Mouse (Mus musculus) intestine, postnatal 0 days (tissue): Measurements from ENCODE around the gene Spi1. TPM values are rescaled to one million over a fixed set of nuclear protein-coding genes. Genes with fewer than 3 reads are reported as not detected.
A peak's percentile ranks its signal among the peaks of the same experiment; 100 is the strongest.

Experiments used
- ATAC-seq: fragments of 200-750 bp; cut with Nextera tagmentation; 2 replicates; pipeline ENCODE4 v1.8.0; 2017; ENCODE audit warnings: mild to moderate bottlenecking, moderate TSS enrichment, moderate library complexity
- H3K27ac ChIP-seq: fragments of 300-500 bp; sonication (generic); 2 replicates; pipeline ENCODE4 v1.5.1; 2014; ENCODE audit warnings: mild to moderate bottlenecking, low read depth, low read length, moderate library complexity
- H3K27me3 ChIP-seq: fragments of 300-500 bp; sonication (generic); replicated peaks from 2 replicates; pipeline ENCODE4 v1.6.1; 2014; ENCODE audit warnings: low read length, mixed read lengths; ENCODE audit not compliant: control insufficient read depth, insufficient read depth
- H3K36me3 ChIP-seq: fragments of 300-500 bp; sonication (generic); 2 replicates; pipeline ENCODE4 v1.6.1; 2014; ENCODE audit warnings: mild to moderate bottlenecking, moderate library complexity; ENCODE audit not compliant: control insufficient read depth, insufficient read depth
- H3K4me1 ChIP-seq: fragments of 300-500 bp; sonication (generic); replicated peaks from 2 replicates; pipeline ENCODE4 v1.6.1; 2014; ENCODE audit warnings: antibody characterized with exemption, low read length, mixed read lengths; ENCODE audit not compliant: control insufficient read depth, insufficient read depth
- H3K4me2 ChIP-seq: fragments of 300-500 bp; sonication (generic); replicated peaks from 2 replicates; pipeline ENCODE4 v1.6.1; 2014; ENCODE audit warnings: low read depth, mild to moderate bottlenecking, moderate library complexity
- H3K4me3 ChIP-seq: fragments of 300-500 bp; sonication (generic); 2 replicates; pipeline ENCODE4 v1.5.1; 2014; ENCODE audit warnings: low read depth, low read length
- H3K9ac ChIP-seq: fragments of 300-500 bp; sonication (generic); 2 replicates; pipeline ENCODE4 v1.6.1; 2014; ENCODE audit warnings: mild to moderate bottlenecking, low read depth, low read length
- H3K9me3 ChIP-seq: fragments of 300-500 bp; sonication (generic); 2 replicates; pipeline ENCODE4 v1.6.1; 2016; ENCODE audit warnings: mixed run types; ENCODE audit not compliant: control insufficient read depth
- CTCF ChIP-seq: sonication (generic); IDR thresholded peaks from 2 replicates; pipeline ENCODE4 v1.5.1; 2016; ENCODE audit warnings: low read depth, mild to moderate bottlenecking, control low read depth, antibody characterized with exemption, moderate library complexity
- WGBS: fragments of 180-500 bp; shearing (Covaris S2); extraction: QIAGEN DNeasy Blood & Tissue Kit; methylation state at CpG from one replicate; pipeline ENCODE4 v1.1.7; 2014; 5-methylcytosine and 5-hydroxymethylcytosine counted together
- polyA plus RNA-seq: library from polyadenylated mRNA; unstranded; fragments of >200 nt; fragmentation: Nextera tagmentation; extraction: Ambion mirVana; gene quantifications from 2 replicates; pipeline ENCODE4 v1.2.1, GENCODE M21; 2015

Gene Spi1
- polyA plus RNA-seq, 1 experiment from 2014 or later: 5.1 TPM

DNA sequence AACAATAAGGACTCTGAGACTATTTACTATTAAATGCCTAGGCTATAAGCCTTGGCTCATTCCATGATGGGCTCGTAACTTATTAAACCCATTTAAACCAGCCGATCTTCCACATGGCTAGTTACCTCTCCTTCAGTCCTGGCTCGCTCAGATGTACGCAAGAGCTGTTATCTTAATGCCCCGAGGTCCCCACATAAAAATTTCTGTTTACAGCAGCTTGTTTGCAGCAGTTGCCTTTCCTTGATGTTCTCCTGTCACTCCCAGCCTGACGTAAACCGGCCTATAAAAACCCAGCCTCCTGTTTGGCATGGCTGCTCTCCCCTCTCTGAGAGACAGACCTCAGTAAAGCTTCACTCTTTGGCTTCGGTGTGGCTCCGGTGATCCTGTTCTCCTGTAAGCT lies 34.8 kb upstream of the Spi1 start:
- Histone ChIP-seq H3K9ac (no peak overlapping the region), H3K27me3 (no peaks in the 10 kb centered on the region), H3K4me3 (no peak overlapping the region), H3K4me1 (no peaks in the 10 kb centered on the region), H3K27ac (no peak overlapping the region), H3K4me2 (no peak overlapping the region), H3K36me3 (no peaks in the 10 kb centered on the region), H3K9me3 (no peaks in the 10 kb centered on the region)
- ATAC-seq: no peak
- 64% methylated on average over 9 of the region's 9 CpGs for WGBS
- no peak for TF ChIP-seq CTCF

DNA sequence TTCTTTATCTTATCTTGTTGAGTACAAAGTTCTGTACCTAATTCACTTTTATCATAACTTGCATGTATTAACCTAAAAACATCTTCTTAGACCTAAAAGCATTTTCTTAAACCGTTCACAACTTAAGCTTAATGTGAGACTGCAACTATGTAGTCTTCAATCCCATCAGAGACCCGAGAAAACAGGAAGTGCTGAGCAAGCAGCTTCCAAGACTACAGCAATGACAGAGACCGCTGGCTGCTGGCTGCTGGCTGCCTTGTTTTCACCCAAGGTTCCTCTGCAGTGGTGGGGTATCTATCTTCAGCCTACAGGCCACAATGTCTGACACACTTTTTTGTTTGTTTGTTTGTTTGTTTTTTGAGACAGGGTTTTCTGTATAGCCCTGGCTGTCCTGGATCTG lies 30.3 kb upstream of the Spi1 start:
- peaks cover 6% of the 10 kb centered on the region for H3K4me1 ChIP-seq
- H3K27me3 ChIP-seq: no peaks in the 10 kb centered on the region
- no peak overlapping the region for H3K27ac ChIP-seq
- peaks cover 17% of the 10 kb centered on the region for H3K36me3 ChIP-seq
- 63% methylated on average over 3 of the region's 3 CpGs for WGBS
- no peak for TF ChIP-seq CTCF
- no peak overlapping the region for H3K9ac ChIP-seq
- H3K4me2 ChIP-seq: no peak overlapping the region
- H3K9me3 ChIP-seq: no peaks in the 10 kb centered on the region
- ATAC-seq: no peak
- no peak overlapping the region for H3K4me3 ChIP-seq

DNA sequence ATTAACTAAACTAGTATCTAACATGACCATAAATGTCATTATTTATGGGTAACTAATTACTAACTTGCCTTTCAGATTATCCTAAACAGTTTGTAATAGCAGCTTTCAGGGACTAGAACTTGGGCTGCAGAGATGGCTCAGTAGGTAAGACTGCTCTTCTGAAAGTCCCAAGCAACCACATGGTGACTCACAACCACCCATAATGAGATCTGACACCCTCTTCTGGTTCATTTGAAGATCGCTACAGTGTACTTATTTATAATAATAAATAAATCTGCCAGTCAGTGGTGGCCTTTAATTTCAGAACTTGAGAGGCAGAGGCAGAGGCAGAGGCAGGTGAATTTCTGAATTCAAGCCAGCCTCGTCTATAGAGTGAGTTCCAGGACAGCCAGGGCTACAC lies 29.4 kb upstream of the Spi1 start:
- WGBS: 45% methylated on average over 2 of the region's 2 CpGs
- Histone ChIP-seq H3K9ac (no peak overlapping the region), H3K4me3 (no peak overlapping the region), H3K4me1 (peaks cover 6% of the 10 kb centered on the region), H3K27ac (no peak overlapping the region), H3K9me3 (no peaks in the 10 kb centered on the region), H3K4me2 (no peak overlapping the region), H3K27me3 (no peaks in the 10 kb centered on the region), H3K36me3 (peaks cover 25% of the 10 kb centered on the region)
- ATAC-seq: no peak
- peak; percentile 32; the same call in 1 of the 2 replicates for TF ChIP-seq CTCF

DNA sequence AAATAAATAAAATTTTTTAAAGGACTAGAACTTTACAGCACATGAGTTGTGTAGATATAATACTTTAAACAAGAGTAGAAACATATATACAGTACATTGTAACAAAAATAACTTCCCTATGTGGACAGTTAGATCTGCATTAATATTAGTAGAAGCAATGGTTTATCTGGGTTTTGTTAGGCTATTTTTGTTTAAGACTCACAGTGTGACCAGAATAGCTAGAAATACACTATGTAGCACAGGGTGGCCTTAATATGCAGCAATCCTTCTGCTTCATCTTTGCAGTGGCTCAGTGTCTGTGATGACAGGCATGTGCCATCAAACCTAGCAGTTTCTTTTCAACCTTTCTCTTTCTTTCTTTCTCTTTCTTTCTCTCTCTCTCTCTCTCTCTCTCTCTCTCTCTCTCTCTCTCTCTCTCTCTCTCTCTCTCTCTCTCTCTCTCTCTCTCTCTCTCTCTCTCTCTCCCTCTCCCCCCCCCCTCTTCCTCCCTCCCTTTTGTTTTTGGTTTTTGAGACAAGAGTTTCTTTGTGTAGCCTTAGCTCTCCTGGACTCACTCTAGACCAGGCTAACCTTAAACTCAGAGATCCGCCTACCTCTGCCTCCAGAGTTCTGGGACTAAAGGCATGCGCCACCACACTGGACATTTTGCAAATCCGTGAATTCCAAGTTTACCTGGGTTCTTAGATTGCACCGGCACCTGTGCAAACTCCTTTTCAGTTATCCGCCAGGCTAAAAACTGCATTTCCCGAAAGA lies 28.8 kb upstream of the Spi1 start:
- peak; percentile 14 for ATAC-seq
- Histone ChIP-seq H3K9me3 (no peaks in the 10 kb centered on the region), H3K4me1 (peaks cover 6% of the 10 kb centered on the region), H3K4me3 (peak overlapping the region; percentile 85), H3K4me2 (peak overlapping the region; percentile 72), H3K27ac (no peak overlapping the region), H3K36me3 (peaks cover 31% of the 10 kb centered on the region), H3K9ac (peak overlapping the region; percentile 79; the same call in 1 of the 2 replicates), H3K27me3 (no peaks in the 10 kb centered on the region)
- no peak for TF ChIP-seq CTCF
- under 1% methylated on average over 6 of the region's 6 CpGs for WGBS

DNA sequence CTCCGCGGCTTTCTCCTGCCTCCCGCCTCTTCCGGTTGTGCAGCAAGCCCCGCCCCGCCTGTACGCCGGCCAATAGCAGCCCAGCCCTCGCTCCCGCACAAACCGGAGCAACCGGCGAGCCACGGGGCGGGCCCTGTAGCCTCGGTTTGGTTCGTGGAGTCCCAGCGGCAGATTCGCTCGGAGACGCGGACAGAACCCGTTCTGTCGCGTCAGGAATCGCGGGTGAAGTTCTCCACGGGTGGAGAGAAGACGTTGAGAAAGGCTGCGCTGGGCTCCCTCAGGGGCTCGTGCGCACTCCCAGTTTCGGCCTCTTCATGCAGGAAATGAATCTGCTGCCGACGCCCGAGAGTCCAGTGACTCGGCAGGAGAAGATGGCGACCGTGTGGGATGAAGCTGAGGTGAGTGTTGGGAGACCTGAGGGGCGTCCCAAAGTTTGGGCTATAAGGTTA lies 28.2 kb upstream of the Spi1 start, which contains the start of gene Psmc3:
Gene Psmc3 (plus strand): TSS at position 76 of the 449 bp plus-strand sequence.
- H3K36me3 ChIP-seq: peaks cover 37% of the 10 kb centered on the region

DNA sequence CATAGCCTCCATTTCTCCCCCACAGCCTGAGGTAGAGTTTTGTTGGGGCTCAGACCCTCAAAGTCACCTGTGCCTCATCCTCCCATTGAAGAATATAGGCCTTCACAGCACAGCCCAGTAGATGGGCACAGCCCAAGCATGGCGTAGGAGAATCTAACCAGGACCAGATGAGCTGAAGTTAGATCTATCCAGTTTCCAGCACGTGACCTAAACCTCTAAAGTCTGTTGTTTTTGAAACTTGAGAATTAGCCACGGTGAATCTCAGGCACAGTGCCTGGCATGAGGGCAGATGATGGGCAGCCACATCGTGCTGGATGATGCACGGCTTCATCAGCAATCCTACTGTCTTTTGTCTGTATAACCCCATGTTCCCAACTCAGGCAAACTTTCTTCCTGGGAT lies 23.8 kb upstream of the Spi1 start:
- Histone ChIP-seq H3K9ac (no peak overlapping the region), H3K4me1 (peaks cover 6% of the 10 kb centered on the region), H3K36me3 (peaks cover 78% of the 10 kb centered on the region), H3K9me3 (no peaks in the 10 kb centered on the region), H3K27me3 (no peaks in the 10 kb centered on the region), H3K27ac (no peak overlapping the region), H3K4me2 (no peak overlapping the region), H3K4me3 (no peak overlapping the region)
- TF ChIP-seq CTCF: no peak
- WGBS: 95% methylated on average over 5 of the region's 5 CpGs
- no peak for ATAC-seq

More for the DNA sequence above, 28.2 kb upstream of the Spi1 start, which contains the start of gene Psmc3:
- Histone ChIP-seq H3K4me3 (peak within 1 kb of the TSS; percentile 85), H3K27me3 (no peaks in the 10 kb centered on the region), H3K27ac (peak within 1 kb of the TSS; percentile 70), H3K4me1 (peaks cover 6% of the 10 kb centered on the region), H3K4me2 (peak within 1 kb of the TSS; percentile 72), H3K9ac (peak within 1 kb of the TSS; percentile 79), H3K9me3 (no peaks in the 10 kb centered on the region)
- peak; percentile 99 for ATAC-seq
- WGBS: under 1% methylated on average over 40 of the region's 40 CpGs
- no peak for TF ChIP-seq CTCF
